Mouse (Mus musculus) brain, embryonic 14.5 days (tissue): ENCODE results near the gene Neurod2.

ENCODE experiments used
- CTCF ChIP-seq: fragments of 200-500 bp; IDR thresholded peaks from 2 replicates; pipeline ENCODE4 v1.5.1; 2012; ENCODE audit warnings: inconsistent platforms, mild to moderate bottlenecking, moderate library complexity, borderline replicate concordance; ENCODE audit not compliant: insufficient read depth, insufficient read length; ENCODE audit errors: extremely low read depth
- POLR2A ChIP-seq: fragments of 200-500 bp; IDR thresholded peaks from 2 replicates; pipeline ENCODE4 v1.6.1; 2012; ENCODE audit warnings: mild to moderate bottlenecking, inconsistent platforms, borderline replicate concordance; ENCODE audit not compliant: poor library complexity, insufficient read depth, insufficient read length, severe bottlenecking; ENCODE audit errors: extremely low read depth

DNA sequence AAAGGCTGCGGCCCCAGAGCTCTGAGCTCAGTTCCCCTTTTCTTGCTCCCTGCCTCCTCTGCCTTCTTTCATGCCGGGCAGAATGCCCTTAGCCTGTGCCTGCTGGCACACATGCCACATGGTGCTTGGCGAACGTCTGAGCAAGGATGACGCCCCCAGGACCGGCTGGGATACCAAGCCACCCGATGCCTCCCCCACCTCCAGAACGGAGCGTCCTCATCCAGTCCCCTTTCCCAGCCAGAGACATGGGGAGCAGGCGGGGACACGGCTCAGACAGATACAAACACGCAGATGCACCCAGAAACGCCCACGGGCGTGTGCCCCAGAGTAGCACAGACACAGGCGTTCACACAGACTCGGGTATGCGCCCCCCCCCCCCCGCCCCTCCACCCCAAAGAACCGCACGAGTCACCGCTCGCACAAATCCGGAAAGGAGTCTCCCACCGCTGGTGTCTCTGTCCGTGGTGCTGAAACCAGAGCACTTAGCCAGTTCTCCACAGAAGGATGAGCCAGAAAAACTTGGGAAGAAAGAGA is 15.6 kb downstream of the Neurod2 start:
- TF ChIP-seq POLR2A (no peak), CTCF (no peak)
